Mouse (Mus musculus) urinary bladder, postnatal 4 days (tissue): Measurements from ENCODE around the gene Vmn1r53.
"Not testable (repeated sequence)": the region's sequence is repeated elsewhere in the genome, so short reads cannot be mapped to it uniquely, and the experiment has no call there.

ENCODE experiments used
- DNase-seq, 2 experiments: peaks; one replicate each; pipeline ENCODE4 v3.0.0; 2021 to 2022; ENCODE audit warnings: low spot score in 2 of 2

Vmn1r53 gene

DNA sequence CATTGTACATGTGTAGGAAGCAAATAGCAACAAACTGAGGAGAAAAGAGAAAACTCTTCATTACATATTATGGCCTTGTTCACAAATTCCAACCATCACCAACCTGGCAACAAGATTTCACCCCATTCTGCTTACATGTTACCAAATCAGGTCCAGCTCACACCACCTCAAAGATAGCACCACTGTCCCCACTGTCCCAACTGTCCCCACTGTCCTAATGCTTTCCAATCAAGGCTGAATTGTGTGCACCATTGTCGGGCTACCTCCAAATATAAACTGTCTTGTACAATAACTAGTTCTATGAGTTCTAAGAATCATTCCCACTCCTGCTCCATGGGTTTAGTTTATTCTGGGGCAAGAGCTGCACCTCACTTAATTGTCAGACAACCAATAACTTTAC, at the start of gene Vmn1r53:
Gene Vmn1r53 (minus strand): TSS at position 101 of the 400 bp plus-strand sequence.
- no peak for DNase-seq

DNA sequence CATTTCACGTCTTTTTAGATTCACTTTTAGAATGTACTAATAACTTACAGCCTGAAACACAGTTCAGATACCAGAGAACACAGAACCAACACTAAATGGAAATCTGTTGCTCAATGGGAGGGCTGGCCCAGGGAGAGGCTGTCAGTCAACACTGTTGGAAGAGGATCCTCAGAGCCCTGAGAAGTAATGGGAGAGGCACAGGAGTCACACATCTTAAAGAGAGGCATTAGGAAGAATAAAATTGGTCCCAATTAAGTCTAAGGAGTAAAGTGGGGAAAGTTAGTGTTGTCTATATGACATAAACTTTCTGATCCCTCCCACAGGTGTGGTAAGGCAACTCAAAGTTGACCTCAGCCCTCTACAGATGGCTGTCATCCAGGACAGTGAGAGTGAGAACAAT, 21.8 kb upstream of the Vmn1r53 start, which contains the start of gene Vmn1r54:
Gene Vmn1r54 (plus strand): TSS at position 301 of the 400 bp plus-strand sequence.
- DNase-seq: no peak

DNA sequence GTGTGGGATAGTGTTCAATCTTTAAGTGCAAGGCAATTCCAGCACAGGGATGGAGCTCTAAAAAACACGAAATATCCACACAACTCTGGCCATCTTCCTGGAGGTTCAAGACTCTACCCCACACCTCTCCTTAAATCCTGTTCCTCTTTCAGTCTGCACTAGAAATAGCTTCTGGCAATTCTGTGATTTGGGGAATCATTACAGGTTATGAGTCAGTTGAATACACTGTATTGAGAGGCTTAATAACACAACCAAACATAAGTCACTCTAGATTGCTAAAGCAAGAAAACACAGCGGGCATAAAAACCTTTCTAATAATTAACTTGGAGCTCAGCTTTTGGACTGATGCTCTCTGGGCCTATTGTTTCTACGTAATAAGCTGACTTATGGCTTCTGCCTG, 19.8 kb upstream of the Vmn1r53 start:
- no peak for DNase-seq

DNA sequence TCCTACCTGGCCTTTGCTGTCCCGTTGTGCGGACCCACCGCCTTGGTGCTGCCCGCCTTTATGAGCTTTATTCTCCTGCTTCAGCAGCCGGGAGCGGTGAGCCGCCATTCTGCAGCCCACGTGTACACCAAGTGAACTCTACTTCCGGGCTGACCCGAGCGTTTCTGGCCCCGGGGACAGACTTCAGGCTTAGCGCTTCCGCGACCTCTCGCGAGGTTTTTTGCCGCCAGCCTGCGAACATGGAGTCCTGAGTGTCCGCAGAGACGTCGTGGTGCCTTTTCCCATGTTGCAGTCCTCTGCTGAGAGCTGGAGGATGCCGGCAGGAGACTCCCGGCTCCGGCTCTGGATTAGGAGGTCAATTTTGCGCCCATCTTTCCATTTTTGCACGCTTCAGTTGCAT, 8.4 kb upstream of the Vmn1r53 start:
- no peak for DNase-seq

DNA sequence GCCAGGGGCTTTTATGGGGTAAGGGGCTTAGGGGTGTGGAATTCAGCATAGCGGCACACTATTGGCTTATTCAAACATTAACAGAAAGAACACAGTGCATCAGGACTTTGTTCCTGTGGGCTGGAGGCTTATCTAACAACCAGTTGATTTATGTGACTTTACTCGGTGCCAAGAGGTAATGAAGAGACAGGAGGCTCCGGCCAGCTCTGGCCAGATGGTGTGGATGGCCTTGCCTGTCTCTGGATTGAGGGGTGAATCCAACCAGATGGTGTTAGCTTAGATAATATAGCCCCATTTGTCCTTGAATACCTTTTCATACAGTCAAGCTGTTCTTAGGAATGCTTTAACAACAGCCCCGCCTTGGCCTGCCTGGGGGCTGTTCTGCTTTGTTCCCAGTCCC, 7.9 kb upstream of the Vmn1r53 start:
- DNase-seq: not testable (repeated sequence)

DNA sequence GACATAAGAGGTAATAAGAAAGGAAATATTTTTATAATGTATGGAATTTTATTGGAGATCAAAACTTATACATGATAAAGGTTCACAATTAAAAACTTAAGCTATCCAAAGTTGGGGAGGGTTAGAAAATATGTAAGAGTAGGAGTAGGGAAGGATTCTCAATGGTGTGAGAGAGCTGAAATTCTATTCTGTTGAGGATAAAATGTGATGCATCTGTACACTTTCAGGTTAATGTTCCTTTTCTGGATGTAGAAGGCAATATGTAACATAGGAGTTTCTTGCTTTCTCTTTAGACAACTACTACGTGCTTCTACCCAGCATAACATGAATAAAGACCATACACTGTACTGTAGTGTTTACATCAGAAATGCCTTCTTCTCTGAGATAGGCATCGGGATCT, 21.7 kb downstream of the Vmn1r53 start, which contains the start of gene V1ra8:
Gene V1ra8 (plus strand): TSS at position 301 of the 400 bp plus-strand sequence.
- not testable (repeated sequence) for DNase-seq

DNA sequence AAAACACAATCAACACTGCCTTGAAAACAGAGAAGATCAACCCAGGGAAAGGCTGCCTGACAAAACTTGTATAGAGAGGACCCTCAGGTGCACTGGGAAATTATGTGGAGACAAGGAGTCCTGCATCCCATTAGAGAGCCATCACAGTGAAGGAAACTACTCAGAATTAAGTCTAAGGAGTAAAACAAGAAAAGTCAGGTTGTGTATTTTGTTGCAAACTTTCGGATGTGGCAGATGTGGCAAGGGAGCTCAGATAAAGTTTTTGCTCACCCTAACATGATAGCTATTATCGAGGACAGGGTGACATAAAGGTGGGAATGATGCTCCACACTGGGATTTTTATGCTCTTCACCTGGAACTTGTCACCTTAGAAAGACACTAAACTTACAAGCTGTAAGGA, 49.7 kb downstream of the Vmn1r53 start, which contains the start of gene Vmn1r52:
Gene Vmn1r52 (plus strand): TSS at position 301 of the 400 bp plus-strand sequence.
- no peak for DNase-seq
